Mouse (Mus musculus): Measurements from ENCODE around the gene Slc19a3. TPM values are rescaled to one million over a fixed set of nuclear protein-coding genes. Genes with fewer than 3 reads are reported as not detected.

Gene Slc19a3
- total and polyA plus RNA-seq, 3 experiments: not detected

- Histone ChIP-seq H3K4me3 (ENCODE audit: control insufficient read depth in 1 of 2, insufficient read depth in 1 of 2, low read depth in 2 of 2, low read length in 2 of 2) (no peak overlapping the region), H3K79me2 (ENCODE audit: control insufficient read depth, insufficient read depth, low read length, poor library complexity) (no peaks in the 10 kb centered on the region), H3K27ac (ENCODE audit: control insufficient read depth, low read depth, low read length) (no peak overlapping the region), H3K9me3 (replicated peaks; ENCODE audit: insufficient read depth, low read length) (no peaks in the 10 kb centered on the region), H3K9ac (ENCODE audit: control insufficient read depth, low read depth, low read length, poor library complexity, severe bottlenecking) (no peak overlapping the region), H3K4me1 (ENCODE audit: control insufficient read depth in 1 of 2, insufficient read depth in 2 of 2, low read length in 2 of 2) (no peaks in the 10 kb centered on the region), H3K27me3 (ENCODE audit: control insufficient read depth in 1 of 2, insufficient read depth in 2 of 2, low read length in 2 of 2) (peaks cover 0 to 1% of the 10 kb centered on the region in 2 experiments; a peak in 2 of 4 replicates), H3K36me3 (ENCODE audit: control insufficient read depth in 1 of 2, insufficient read depth in 2 of 2, low read length in 2 of 2) (no peaks in the 10 kb centered on the region)
- TF ChIP-seq MYB (IDR thresholded peaks at IDR 0.05; ENCODE audit: low read depth, low read length) (no peak), ZMIZ1 (IDR thresholded peaks at IDR 0.05; ENCODE audit: low read depth, low read length) (no peak), GATA1 (IDR thresholded peaks at IDR 0.05; ENCODE audit: low read depth, low read length) (no peak), TBP (IDR thresholded peaks at IDR 0.05; ENCODE audit: low read depth, low read length) (no peak), E2F4 (IDR thresholded peaks at IDR 0.05; ENCODE audit: borderline replicate concordance, low read depth, low read length) (no peak), RAD21 (IDR thresholded peaks at IDR 0.05; ENCODE audit: low read depth, low read length) (no peak), CTCF (IDR thresholded peaks at IDR 0.05 in 2 of 3, conservative IDR thresholded peaks at IDR 0.05 in 1 of 3; ENCODE audit: control insufficient read depth in 1 of 3, insufficient read depth in 1 of 3, low read depth in 2 of 3, low read length in 3 of 3, poor library complexity in 1 of 3, severe bottlenecking in 1 of 3) (no peak), NRF1 (IDR thresholded peaks at IDR 0.05; ENCODE audit: insufficient read depth, low read depth, low read length, poor library complexity, severe bottlenecking) (no peak), ZC3H11A (IDR thresholded peaks at IDR 0.05; ENCODE audit: low read depth, low read length) (no peak), USF1 (IDR thresholded peaks at IDR 0.05; ENCODE audit: low read depth, low read length) (no peak), RCOR1 (IDR thresholded peaks at IDR 0.05; ENCODE audit: low read depth, low read length) (no peak), KAT2A (conservative IDR thresholded peaks at IDR 0.05; ENCODE audit: low read depth, low read length) (no peak), ZNF384 (IDR thresholded peaks at IDR 0.05; ENCODE audit: low read depth, low read length) (no peak), SIN3A (IDR thresholded peaks at IDR 0.05; ENCODE audit: low read length) (no peak), NELFE (IDR thresholded peaks at IDR 0.05; ENCODE audit: low read depth, low read length) (no peak), POLR2AphosphoS5 (IDR thresholded peaks at IDR 0.05; ENCODE audit: borderline replicate concordance, low read depth, low read length) (no peak), MEF2A (IDR thresholded peaks at IDR 0.05; ENCODE audit: extremely low read depth, insufficient replicate concordance, low read depth, low read length, poor library complexity, severe bottlenecking) (no peak), ELF1 (IDR thresholded peaks at IDR 0.05; ENCODE audit: low read depth, low read length) (no peak), CHD2 (IDR thresholded peaks at IDR 0.05; ENCODE audit: low read length) (no peak)
- DNase-seq (ENCODE audit: low read depth, low spot score): no peak
Measured at GRCm38 (mm10) chr1:82977840-82978239, 60.4 kb downstream of the Slc19a3 start.

- H3K9ac ChIP-seq (ENCODE audit: control insufficient read depth, low read depth, low read length, poor library complexity, severe bottlenecking): no peak overlapping the region
- peaks cover 0 to 1% of the 10 kb centered on the region in 2 experiments; a peak in 2 of 4 replicates for H3K27me3 ChIP-seq (ENCODE audit: control insufficient read depth in 1 of 2, insufficient read depth in 2 of 2, low read length in 2 of 2)
- H3K27ac ChIP-seq (ENCODE audit: control insufficient read depth, low read depth, low read length): no peak overlapping the region
- H3K9me3 ChIP-seq (replicated peaks; ENCODE audit: insufficient read depth, low read length): no peaks in the 10 kb centered on the region
- H3K36me3 ChIP-seq (ENCODE audit: control insufficient read depth in 1 of 2, insufficient read depth in 2 of 2, low read length in 2 of 2): no peaks in the 10 kb centered on the region
- no peaks in the 10 kb centered on the region for H3K4me1 ChIP-seq (ENCODE audit: control insufficient read depth in 1 of 2, insufficient read depth in 2 of 2, low read length in 2 of 2)
- TF ChIP-seq ZMIZ1 (IDR thresholded peaks at IDR 0.05; ENCODE audit: low read depth, low read length): no peak
- no peak for TF ChIP-seq ZNF384 (IDR thresholded peaks at IDR 0.05; ENCODE audit: low read depth, low read length)
- no peak for TF ChIP-seq GATA1 (IDR thresholded peaks at IDR 0.05; ENCODE audit: low read depth, low read length)
- no peak for TF ChIP-seq USF1 (IDR thresholded peaks at IDR 0.05; ENCODE audit: low read depth, low read length)
- no peak for TF ChIP-seq CTCF (IDR thresholded peaks at IDR 0.05 in 2 of 3, conservative IDR thresholded peaks at IDR 0.05 in 1 of 3; ENCODE audit: control insufficient read depth in 1 of 3, insufficient read depth in 1 of 3, low read depth in 2 of 3, low read length in 3 of 3, poor library complexity in 1 of 3, severe bottlenecking in 1 of 3)
- no peak for TF ChIP-seq ELF1 (IDR thresholded peaks at IDR 0.05; ENCODE audit: low read depth, low read length)
- no peak for TF ChIP-seq MYB (IDR thresholded peaks at IDR 0.05; ENCODE audit: low read depth, low read length)
- TF ChIP-seq MXI1 (IDR thresholded peaks at IDR 0.05; ENCODE audit: low read depth, low read length): no peak
- no peak for TF ChIP-seq MAFK (IDR thresholded peaks at IDR 0.05; ENCODE audit: borderline replicate concordance, low read depth, low read length)
- no peak for TF ChIP-seq CHD2 (IDR thresholded peaks at IDR 0.05; ENCODE audit: low read length)
- TF ChIP-seq TCF12 (IDR thresholded peaks at IDR 0.05; ENCODE audit: low read depth, low read length): no peak
- TF ChIP-seq TAL1 (IDR thresholded peaks at IDR 0.05; ENCODE audit: low read length): no peak
- no peak for TF ChIP-seq ZC3H11A (IDR thresholded peaks at IDR 0.05; ENCODE audit: low read depth, low read length)
- no peak for TF ChIP-seq CHD1 (IDR thresholded peaks at IDR 0.05; ENCODE audit: low read depth, low read length)
- TF ChIP-seq MAX (IDR thresholded peaks at IDR 0.05; ENCODE audit: low read length): no peak
- no peak for TF ChIP-seq SMC3 (IDR thresholded peaks at IDR 0.05; ENCODE audit: low read depth, low read length)
- no peak for TF ChIP-seq MAZ (IDR thresholded peaks at IDR 0.05; ENCODE audit: low read depth, low read length)
- H3K79me2 ChIP-seq (ENCODE audit: control insufficient read depth, insufficient read depth, low read length, poor library complexity): no peaks in the 10 kb centered on the region
- no peak for DNase-seq (ENCODE audit: low read depth, low spot score)
- H3K4me3 ChIP-seq (ENCODE audit: control insufficient read depth in 1 of 2, insufficient read depth in 1 of 2, low read depth in 2 of 2, low read length in 2 of 2): no peak overlapping the region
Measured at GRCm38 (mm10) chr1:82975750-82976149, 62.5 kb downstream of the Slc19a3 start.

All from MEL (cell line).